9 mouse cellular contexts compared by ENCODE assay signal in the genomic region with DNA sequence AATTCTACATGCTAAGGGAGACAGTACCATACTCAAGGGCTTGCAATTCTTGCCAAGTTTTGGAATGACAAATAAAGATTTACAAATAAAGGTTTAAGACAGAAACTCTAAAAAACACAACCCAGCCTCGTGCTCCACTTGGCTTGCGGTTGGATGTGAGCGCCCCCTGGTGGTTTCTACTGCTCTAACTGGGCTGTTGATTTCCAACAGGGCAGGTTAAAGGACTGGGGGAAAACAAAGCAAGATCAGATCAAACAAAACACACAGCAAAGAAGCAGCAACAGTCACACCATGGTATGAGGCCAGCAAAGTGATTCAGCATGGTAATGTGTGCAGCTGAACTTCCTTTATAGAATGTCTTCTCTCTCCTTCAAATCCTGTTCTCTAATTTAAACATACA.
A peak's percentile ranks its signal among the peaks of the same experiment; 100 is the strongest.
DNase-seq lines count a peak whose midpoint lies in the region; ATAC-seq and TF ChIP-seq lines count a peak whose summit lies in the region.
"Had no signal": no experiment of that assay in that cellular context is flagged by ENCODE, and none has a peak within 500 bp of the region (broad histone marks: within the 10 kb centered on the region; RNA-seq: fewer than 3 reads in every experiment).

No protein-coding gene starts in this region.

- H3K4me3 ChIP-seq in ES-Bruce4 (ENCODE audit: low read depth, low read length), result no peak overlapping the region
- H3K4me3 ChIP-seq in embryonic facial prominence, embryonic 10.5 days, result no peak overlapping the region
- H3K4me3 ChIP-seq: limb, embryonic 13.5 days had no signal

- H3K36me3 ChIP-seq in ES-Bruce4 (ENCODE audit: control insufficient read depth, insufficient read depth, low read length, poor library complexity, severe bottlenecking), result no peaks in the 10 kb centered on the region
- no peaks in the 10 kb centered on the region for H3K36me3 ChIP-seq in embryonic facial prominence, embryonic 10.5 days (replicated peaks)
- H3K36me3 ChIP-seq: limb, embryonic 13.5 days had no signal

- no peaks in the 10 kb centered on the region for H3K4me1 ChIP-seq in ES-Bruce4 (ENCODE audit: control insufficient read depth, insufficient read depth, low read length)
- peaks cover 21% of the 10 kb centered on the region for H3K4me1 ChIP-seq in embryonic facial prominence, embryonic 10.5 days

- H3K27ac ChIP-seq in ES-Bruce4 (ENCODE audit: insufficient read depth, low read length), result no peak overlapping the region
- H3K27ac ChIP-seq in embryonic facial prominence, embryonic 10.5 days (replicated peaks), result no peak overlapping the region
- H3K27ac ChIP-seq: limb, embryonic 13.5 days had no signal

- ATAC-seq in erythroblast, adult 5-6 weeks (replicated peaks; ENCODE audit: low FRiP score, poor library complexity, severe bottlenecking), result no peak

- no peak for TF ChIP-seq EP300 in ES-Bruce4 (IDR thresholded peaks at IDR 0.05; ENCODE audit: insufficient read depth, low read depth, low read length)

- no peak for TF ChIP-seq POLR2A in ES-Bruce4 (IDR thresholded peaks at IDR 0.05; ENCODE audit: insufficient read depth, low read length)

- no peak overlapping the region for H3K9ac ChIP-seq in ES-Bruce4 (ENCODE audit: low read depth, poor library complexity, severe bottlenecking)
- H3K9ac ChIP-seq: limb, embryonic 13.5 days had no signal

- peak; percentile 72 for DNase-seq in adrenal gland, adult 2 months
- DNase-seq in embryonic facial prominence, embryonic 10.5 days (ENCODE audit: low spot score), result peak; percentile 87
- DNase-seq in heart, adult 9 months (ENCODE audit: low spot score in 2 of 2), result peak; percentile 33 to 54
- peak; percentile 55 for DNase-seq in layer of hippocampus, adult 9-10 months (ENCODE audit: low spot score)
- peak; percentile 50 to 78 for DNase-seq in lung, postnatal 4 days
- DNase-seq in right cerebral cortex, postnatal 25 days, result peak; percentile 69

- TF ChIP-seq CTCF in ES-Bruce4 (IDR thresholded peaks at IDR 0.05; ENCODE audit: low read depth, low read length), result peak; percentile 75

- 7% methylated on average over 3 of the region's 3 CpGs for WGBS in embryonic facial prominence, embryonic 10.5 days

- H3K27me3 ChIP-seq in ES-Bruce4 (ENCODE audit: control insufficient read depth, insufficient read depth, low read length, poor library complexity, severe bottlenecking), result no peaks in the 10 kb centered on the region
- H3K27me3 ChIP-seq in embryonic facial prominence, embryonic 10.5 days (replicated peaks; ENCODE audit: low read depth, poor library complexity, severe bottlenecking), result no peaks in the 10 kb centered on the region

- no peaks in the 10 kb centered on the region; the same call in 1 of the 2 replicates for H3K9me3 ChIP-seq in ES-Bruce4 (replicated peaks; ENCODE audit: control insufficient read depth, insufficient read depth, low read length, poor library complexity, severe bottlenecking)
- no peaks in the 10 kb centered on the region for H3K9me3 ChIP-seq in embryonic facial prominence, embryonic 10.5 days
- H3K9me3 ChIP-seq: limb, embryonic 13.5 days had no signal
